Mouse (Mus musculus) neural tube, embryonic 13.5 days (tissue): ENCODE data around the gene Gm21973. TPM values are rescaled to one million over a fixed set of nuclear protein-coding genes. Genes with fewer than 3 reads are reported as not detected.
A peak's percentile ranks its signal among the peaks of the same experiment; 100 is the strongest.

Experiments used
- ATAC-seq: fragments of 200-750 bp; cut with Nextera tagmentation; 2 replicates; pipeline ENCODE4 v1.8.0; 2017; ENCODE audit warnings: low read depth, mild to moderate bottlenecking, moderate TSS enrichment, moderate library complexity
- H3K27ac ChIP-seq: fragments of 300-500 bp; sonication (generic); replicated peaks from 2 replicates; pipeline ENCODE4 v1.5.1; 2015; ENCODE audit warnings: moderate library complexity, mild to moderate bottlenecking, inconsistent platforms
- H3K27me3 ChIP-seq: fragments of 300-500 bp; sonication (generic); 2 replicates; pipeline ENCODE4 v1.6.1; 2015; ENCODE audit warnings: mild to moderate bottlenecking, inconsistent platforms
- H3K36me3 ChIP-seq: fragments of 300-500 bp; sonication (generic); 2 replicates; pipeline ENCODE4 v1.6.1; 2015; ENCODE audit warnings: mild to moderate bottlenecking, inconsistent platforms
- H3K4me1 ChIP-seq: fragments of 300-500 bp; sonication (generic); replicated peaks from 2 replicates; pipeline ENCODE4 v1.6.1; 2015; ENCODE audit warnings: inconsistent platforms
- H3K4me2 ChIP-seq: fragments of 300-500 bp; sonication (generic); 2 replicates; pipeline ENCODE4 v1.6.1; 2015; ENCODE audit warnings: inconsistent platforms, mild to moderate bottlenecking, moderate library complexity
- H3K4me3 ChIP-seq: fragments of 300-500 bp; sonication (generic); 2 replicates; pipeline ENCODE4 v1.5.1; 2015; ENCODE audit warnings: mild to moderate bottlenecking, inconsistent platforms
- H3K9ac ChIP-seq: fragments of 300-500 bp; sonication (generic); 2 replicates; pipeline ENCODE4 v1.6.1; 2015; ENCODE audit warnings: moderate library complexity, mild to moderate bottlenecking, inconsistent platforms
- H3K9me3 ChIP-seq: fragments of 300-500 bp; sonication (generic); 2 replicates; pipeline ENCODE4 v1.6.1; 2016; ENCODE audit warnings: inconsistent platforms
- WGBS: fragments of 180-500 bp; shearing (Covaris S2); methylation state at CpG from one replicate; pipeline ENCODE4 v1.1.7; 2015; 5-methylcytosine and 5-hydroxymethylcytosine counted together
- polyA plus RNA-seq: library from polyadenylated mRNA; unstranded; fragments of >200 nt; fragmentation: Nextera tagmentation; extraction: Ambion mirVana; gene quantifications from 2 replicates; pipeline ENCODE4 v1.2.1, GENCODE M21; 2015

Gene Gm21973
- polyA plus RNA-seq, 1 experiment from 2014 or later = not detected

DNA sequence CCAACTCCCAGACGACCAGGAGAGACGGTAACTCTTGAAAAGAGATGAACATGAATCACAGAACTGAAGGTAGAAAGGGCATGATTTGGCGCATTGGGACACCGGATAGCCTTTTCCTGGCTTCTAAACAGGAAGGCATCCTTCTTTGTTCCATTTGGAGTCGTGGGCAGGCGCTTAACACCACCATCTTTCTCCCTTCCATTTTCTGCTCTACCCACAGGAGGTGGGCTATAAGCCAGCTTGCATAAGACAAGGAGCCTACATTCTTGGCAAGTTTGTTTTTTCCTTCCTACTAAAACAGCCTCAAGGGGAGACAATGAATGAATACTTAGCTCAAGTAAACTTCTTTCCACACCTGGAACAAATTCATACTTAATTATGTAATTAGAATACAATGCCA is 88.5 kb downstream of the Gm21973 start:
- H3K36me3 ChIP-seq = no peaks in the 10 kb centered on the region
- H3K4me1 ChIP-seq = no peaks in the 10 kb centered on the region
- H3K4me2 ChIP-seq = no peak overlapping the region
- no peak overlapping the region for H3K4me3 ChIP-seq
- no peak overlapping the region for H3K9ac ChIP-seq
- H3K27ac ChIP-seq = no peak overlapping the region
- ATAC-seq = no peak
- WGBS = 89% methylated on average over 6 of the region's 6 CpGs
- H3K27me3 ChIP-seq = no peaks in the 10 kb centered on the region
- no peaks in the 10 kb centered on the region for H3K9me3 ChIP-seq

DNA sequence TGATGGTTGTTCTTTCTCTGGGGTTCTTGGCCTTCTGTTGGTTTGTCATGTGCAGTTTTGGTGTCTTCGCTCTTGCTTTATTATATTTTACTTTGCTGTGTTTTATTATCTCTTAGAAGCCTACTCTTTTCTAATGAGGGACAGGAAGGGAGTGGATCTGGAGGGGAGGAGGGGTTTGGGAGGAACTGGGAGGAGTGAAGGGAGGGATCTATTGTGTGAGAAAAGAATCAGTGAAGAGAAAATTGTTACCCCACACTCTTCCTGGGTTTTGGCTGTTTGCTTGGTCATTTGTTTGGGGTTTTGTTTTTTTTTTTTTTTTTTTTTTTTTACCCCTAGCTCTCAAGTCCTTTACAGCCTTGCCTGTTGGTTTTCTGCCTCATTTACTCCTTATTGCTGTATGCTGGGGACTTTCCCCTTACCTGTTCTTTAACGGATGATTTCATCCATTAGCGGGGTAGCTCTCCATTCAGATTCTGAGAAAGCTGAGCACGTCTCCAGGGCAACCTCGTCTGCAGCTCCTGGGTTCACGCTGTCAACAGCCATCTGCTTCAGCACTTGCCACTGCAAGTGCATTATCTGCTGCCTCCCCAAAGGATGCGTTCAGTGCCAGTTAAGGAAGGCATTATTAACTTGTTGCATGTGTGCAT is 96.1 kb downstream of the Gm21973 start:
- Histone ChIP-seq H3K36me3 (no peaks in the 10 kb centered on the region), H3K4me3 (no peak overlapping the region), H3K4me2 (no peak overlapping the region), H3K9ac (no peak overlapping the region), H3K9me3 (no peaks in the 10 kb centered on the region), H3K4me1 (peaks cover 14% of the 10 kb centered on the region), H3K27me3 (no peaks in the 10 kb centered on the region; the same call in 1 of the 2 replicates), H3K27ac (no peak overlapping the region)
- 11% methylated on average over 7 of the region's 7 CpGs for WGBS
- ATAC-seq = peak; percentile 86

DNA sequence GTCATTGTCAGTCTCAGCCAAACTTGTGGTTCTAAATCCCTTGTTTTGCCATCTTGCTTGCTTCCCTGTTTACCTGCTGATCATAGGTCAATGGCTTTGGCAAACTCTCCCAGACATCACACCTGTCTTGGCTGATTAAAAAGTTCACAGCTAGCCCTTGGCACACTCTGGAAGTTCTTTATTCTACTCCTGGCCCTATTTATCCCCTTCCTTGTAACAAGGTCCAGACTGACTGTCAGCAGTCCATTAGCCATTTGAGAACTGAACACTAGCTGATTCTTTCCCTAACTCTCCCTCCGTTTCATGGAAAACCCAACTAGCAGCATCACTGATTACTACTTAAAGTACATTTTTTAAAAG is 96.6 kb downstream of the Gm21973 start:
- peak; percentile 45; the same call in 1 of the 2 replicates for ATAC-seq
- Histone ChIP-seq H3K27me3 (no peaks in the 10 kb centered on the region; the same call in 1 of the 2 replicates), H3K4me2 (no peak overlapping the region), H3K9ac (no peak overlapping the region), H3K4me3 (no peak overlapping the region), H3K27ac (no peak overlapping the region), H3K4me1 (peaks cover 14% of the 10 kb centered on the region), H3K9me3 (no peaks in the 10 kb centered on the region), H3K36me3 (no peaks in the 10 kb centered on the region)
- WGBS = 22% methylated on average over 1 of the region's 1 CpGs

Other genes starting within 250 kb of the Gm21973 start
- 1.1 and 2.1 TPM in 2 replicates for gene Prlr, start 148.1 kb upstream of the Gm21973 start, polyA plus RNA-seq
- gene Agxt2, start 33.2 kb downstream of the Gm21973 start, polyA plus RNA-seq = not detected in 2 replicates
- 12.0 and 12.5 TPM in 2 replicates for gene Dnajc21, start 145.1 kb downstream of the Gm21973 start, polyA plus RNA-seq
- 69.6 and 77.6 TPM in 2 replicates for gene Brix1, start 160.6 kb downstream of the Gm21973 start, polyA plus RNA-seq
- gene Rad1, start 160.6 kb downstream of the Gm21973 start, polyA plus RNA-seq = 30.3 and 32.5 TPM in 2 replicates
- gene Ttc23l, start 233.3 kb downstream of the Gm21973 start, polyA plus RNA-seq = not detected in 2 replicates